Mouse (Mus musculus) forebrain, postnatal 0 days (tissue): Measurements from ENCODE around the gene Tex21. TPM values are rescaled to one million over a fixed set of nuclear protein-coding genes. Genes with fewer than 3 reads are reported as not detected.

Experiments used
- ATAC-seq: fragments of 200-750 bp; cut with Nextera tagmentation; 2 replicates; pipeline ENCODE4 v1.8.0; 2017; ENCODE audit warnings: mild to moderate bottlenecking, moderate library complexity
- DNase-seq: peaks from one replicate; pipeline ENCODE4 v3.0.0-alpha.2; 2015
- H3K27ac ChIP-seq: fragments of 300-500 bp; sonication (generic); 2 replicates; pipeline ENCODE4 v1.5.1; 2014; ENCODE audit warnings: low read depth, mild to moderate bottlenecking, antibody characterized with exemption, low read length, moderate library complexity, mixed read lengths
- H3K27me3 ChIP-seq: fragments of 300-500 bp; sonication (generic); 2 replicates; pipeline ENCODE4 v1.6.1; 2014; ENCODE audit warnings: mild to moderate bottlenecking, low read length, mixed read lengths; ENCODE audit not compliant: insufficient read depth
- H3K36me3 ChIP-seq: fragments of 300-500 bp; sonication (generic); 2 replicates; pipeline ENCODE4 v1.6.1; 2014; ENCODE audit warnings: mild to moderate bottlenecking, moderate library complexity; ENCODE audit not compliant: insufficient read depth
- H3K4me1 ChIP-seq: fragments of 300-500 bp; sonication (generic); 2 replicates; pipeline ENCODE4 v1.6.1; 2014; ENCODE audit warnings: antibody characterized with exemption; ENCODE audit not compliant: insufficient read depth
- H3K4me2 ChIP-seq: fragments of 300-500 bp; sonication (generic); 2 replicates; pipeline ENCODE4 v1.6.1; 2014; ENCODE audit warnings: low read depth, mild to moderate bottlenecking, moderate library complexity
- H3K4me3 ChIP-seq: fragments of 300-500 bp; sonication (generic); 2 replicates; pipeline ENCODE4 v1.5.1; 2014; ENCODE audit warnings: low read depth, low read length, mixed read lengths
- H3K9ac ChIP-seq: fragments of 300-500 bp; sonication (generic); 2 replicates; pipeline ENCODE4 v1.6.1; 2014; ENCODE audit warnings: mild to moderate bottlenecking
- H3K9me3 ChIP-seq: fragments of 300-500 bp; sonication (generic); 2 replicates; pipeline ENCODE4 v1.6.1; 2016; ENCODE audit warnings: low read length
- CTCF ChIP-seq: sonication (generic); IDR thresholded peaks from 2 replicates; pipeline ENCODE4 v1.5.1; 2016; ENCODE audit warnings: antibody characterized with exemption, control low read depth, low read depth
- WGBS: fragments of 180-500 bp; shearing (Covaris S2); extraction: QIAGEN DNeasy Blood & Tissue Kit; methylation state at CpG from one replicate; pipeline ENCODE4 v1.1.7; 2014; 5-methylcytosine and 5-hydroxymethylcytosine counted together
- polyA plus RNA-seq: library from polyadenylated mRNA; unstranded; fragments of >200 nt; fragmentation: Nextera tagmentation; extraction: Ambion mirVana; gene quantifications from 2 replicates; pipeline ENCODE4 v1.2.1, GENCODE M21; 2015
- total RNA-seq: library from RNA; depleted of rRNA; stranded (reverse); fragments of >200 nt; gene quantifications from 2 replicates; pipeline ENCODE4 v1.2.3, GENCODE M21; 2014

The Tex21 gene
- total and polyA plus RNA-seq, 2 experiments from 2014 or later, result not detected

DNA sequence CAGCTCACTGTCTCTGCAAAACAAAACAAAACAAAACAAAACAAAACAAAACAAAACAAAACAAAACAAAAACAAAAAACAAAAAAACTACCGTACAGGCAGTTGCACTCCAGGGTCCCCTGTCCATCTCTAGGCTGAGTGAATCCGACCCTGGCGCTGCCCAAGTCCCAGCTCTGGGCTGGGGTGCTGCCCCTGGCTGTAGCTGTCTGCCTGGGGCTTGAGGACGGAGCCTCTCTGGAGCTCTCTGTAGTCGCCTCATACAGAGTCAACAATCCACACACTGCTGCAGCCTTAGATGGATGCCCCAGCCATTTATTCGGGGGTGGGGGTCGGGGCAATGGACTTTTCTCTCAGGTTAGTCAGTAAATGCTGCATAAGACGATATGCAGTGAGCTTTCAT is 49.5 kb downstream of the Tex21 start:
- no peaks in the 10 kb centered on the region for H3K36me3 ChIP-seq
- no peak overlapping the region; the same call in 1 of the 2 replicates for H3K9ac ChIP-seq
- WGBS, result 42% methylated on average over 8 of the region's 8 CpGs
- ATAC-seq (no peak), DNase-seq (no peak)
- H3K4me1 ChIP-seq, result peaks cover 9% of the 10 kb centered on the region; the same call in 1 of the 2 replicates
- H3K27me3 ChIP-seq, result no peaks in the 10 kb centered on the region
- TF ChIP-seq CTCF, result no peak
- H3K9me3 ChIP-seq, result no peaks in the 10 kb centered on the region
- H3K4me2 ChIP-seq, result peak overlapping the region; percentile 87
- H3K27ac ChIP-seq, result no peak overlapping the region
- no peak overlapping the region for H3K4me3 ChIP-seq

GRCm38 (mm10) chr12:76196709-76197054 is 49.9 kb downstream of the Tex21 start:
- Histone ChIP-seq H3K4me3 (peak overlapping the region; percentile 30; the same call in 1 of the 2 replicates), H3K4me2 (peak overlapping the region; percentile 87), H3K9me3 (no peaks in the 10 kb centered on the region), H3K36me3 (no peaks in the 10 kb centered on the region), H3K4me1 (peaks cover 9% of the 10 kb centered on the region; the same call in 1 of the 2 replicates), H3K9ac (peak overlapping the region; percentile 46; the same call in 1 of the 2 replicates), H3K27ac (no peak overlapping the region), H3K27me3 (no peaks in the 10 kb centered on the region)
- ATAC-seq (peak; percentile 89), DNase-seq (peak; percentile 93)
- WGBS, result 5% methylated on average over 6 of the region's 6 CpGs
- peak; percentile 91 for TF ChIP-seq CTCF

DNA sequence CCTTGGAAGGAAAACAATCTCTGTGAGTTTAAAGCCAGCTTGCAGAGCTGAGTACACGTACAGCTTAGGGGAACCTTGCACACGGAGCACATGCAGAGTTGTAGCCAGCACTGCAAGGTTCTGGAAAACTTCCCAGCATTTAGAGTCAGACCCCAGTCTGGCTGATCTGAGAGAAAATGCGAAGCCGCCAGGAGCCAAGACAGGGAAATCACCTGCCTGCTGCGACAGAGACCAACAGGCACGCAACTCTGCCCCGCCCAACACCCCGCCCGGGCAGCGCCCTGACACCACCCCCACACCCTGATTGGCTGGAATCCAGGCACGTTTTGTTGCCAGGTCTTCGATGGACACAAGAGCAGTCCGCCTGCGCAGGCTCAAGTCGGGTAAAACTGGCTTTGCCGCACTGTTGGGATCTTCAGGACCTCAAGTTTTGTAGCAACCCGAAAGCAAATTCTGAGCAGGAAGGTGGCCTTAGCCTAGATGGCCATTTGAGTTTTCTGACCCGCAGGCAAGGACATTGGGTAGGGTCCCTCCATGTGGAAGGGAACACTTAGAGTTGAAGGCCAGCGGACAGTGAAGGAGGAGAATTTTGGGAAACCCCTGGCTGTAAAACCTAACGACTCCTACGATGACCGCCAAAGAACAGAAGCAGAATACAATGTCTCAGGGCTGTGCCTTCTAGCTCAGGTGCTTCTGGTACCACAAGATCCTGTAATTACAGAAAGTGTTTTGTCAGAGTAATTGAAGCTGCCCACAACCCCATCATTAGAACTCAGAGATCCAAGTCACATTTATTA is 50.4 kb downstream of the Tex21 start:
- H3K4me2 ChIP-seq, result peak overlapping the region; percentile 87
- DNase-seq (peak; percentile 66), ATAC-seq (peak; percentile 72)
- WGBS, result 1% methylated on average over 22 of the region's 22 CpGs
- peak overlapping the region; percentile 30 for H3K4me3 ChIP-seq
- H3K4me1 ChIP-seq, result peaks cover 9% of the 10 kb centered on the region; the same call in 1 of the 2 replicates
- H3K9me3 ChIP-seq, result no peaks in the 10 kb centered on the region
- peak overlapping the region; percentile 46 for H3K9ac ChIP-seq
- no peak for TF ChIP-seq CTCF
- H3K27ac ChIP-seq, result 0 out of 2 replicates have a peak overlapping the region, but pooled peaks have one; percentile 1
- no peaks in the 10 kb centered on the region for H3K36me3 ChIP-seq
- no peaks in the 10 kb centered on the region for H3K27me3 ChIP-seq

- no peak for TF ChIP-seq CTCF
- no peak overlapping the region for H3K27ac ChIP-seq
- no peaks in the 10 kb centered on the region for H3K36me3 ChIP-seq
- DNase-seq, result no peak
- no peak overlapping the region for H3K9ac ChIP-seq
- H3K4me1 ChIP-seq, result peaks cover 9% of the 10 kb centered on the region; the same call in 1 of the 2 replicates
- 65% methylated on average over 3 of the region's 3 CpGs for WGBS
- H3K4me2 ChIP-seq, result no peak overlapping the region
- no peak for ATAC-seq
- H3K9me3 ChIP-seq, result no peaks in the 10 kb centered on the region
- H3K27me3 ChIP-seq, result no peaks in the 10 kb centered on the region
- H3K4me3 ChIP-seq, result no peak overlapping the region
These were observed 52.0 kb downstream of the Tex21 start for GRCm38 (mm10) chr12:76194526-76194925.

GRCm38 (mm10) chr12:76190940-76191339 is 55.6 kb downstream of the Tex21 start:
- DNase-seq (peak; percentile 63), ATAC-seq (peak; percentile 63)
- Histone ChIP-seq H3K4me1 (peaks cover 3% of the 10 kb centered on the region; the same call in 1 of the 2 replicates), H3K4me2 (no peak overlapping the region), H3K27ac (no peak overlapping the region), H3K9ac (no peak overlapping the region), H3K4me3 (no peak overlapping the region), H3K9me3 (no peaks in the 10 kb centered on the region), H3K36me3 (no peaks in the 10 kb centered on the region), H3K27me3 (no peaks in the 10 kb centered on the region)
- WGBS, result 54% methylated on average over 11 of the region's 11 CpGs
- peak; percentile 86 for TF ChIP-seq CTCF

DNA sequence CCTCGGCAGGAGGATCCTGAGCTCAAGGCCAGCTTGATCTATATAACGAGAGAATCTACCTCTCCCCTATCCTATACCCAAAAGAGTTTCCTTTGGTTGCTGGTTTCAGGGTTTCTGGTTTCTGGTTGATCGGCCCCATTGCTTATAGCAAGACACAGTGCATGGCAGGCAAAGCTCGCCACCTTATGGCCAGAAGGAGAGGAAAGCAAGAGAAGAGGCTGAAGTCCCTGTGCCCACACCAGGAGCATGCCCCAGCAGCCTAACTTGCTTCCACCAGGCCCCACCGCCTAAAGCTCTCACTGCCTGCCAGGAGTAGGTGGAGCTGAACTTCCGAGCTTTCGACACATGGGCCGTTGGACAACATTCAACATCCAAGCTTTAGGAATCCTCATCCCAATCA is 58.7 kb downstream of the Tex21 start:
- Histone ChIP-seq H3K36me3 (no peaks in the 10 kb centered on the region), H3K4me3 (no peak overlapping the region), H3K27ac (no peak overlapping the region), H3K27me3 (no peaks in the 10 kb centered on the region), H3K4me1 (no peaks in the 10 kb centered on the region), H3K9me3 (no peaks in the 10 kb centered on the region), H3K4me2 (no peak overlapping the region), H3K9ac (no peak overlapping the region)
- WGBS, result 39% methylated on average over 8 of the region's 8 CpGs
- peak; percentile 74 for TF ChIP-seq CTCF
- DNase-seq, result peak; percentile 45
- no peak for ATAC-seq

- DNase-seq, result no peak
- H3K9me3 ChIP-seq, result no peaks in the 10 kb centered on the region
- TF ChIP-seq CTCF, result no peak
- ATAC-seq, result no peak
- 100% methylated on average over 1 of the region's 1 CpGs for WGBS
- no peaks in the 10 kb centered on the region for H3K36me3 ChIP-seq
- no peak overlapping the region for H3K9ac ChIP-seq
- no peak overlapping the region for H3K27ac ChIP-seq
- no peak overlapping the region for H3K4me3 ChIP-seq
- H3K27me3 ChIP-seq, result no peaks in the 10 kb centered on the region
- no peak overlapping the region for H3K4me2 ChIP-seq
- H3K4me1 ChIP-seq, result no peaks in the 10 kb centered on the region
These were observed 60.1 kb downstream of the Tex21 start for GRCm38 (mm10) chr12:76186473-76186872.
